Mouse (Mus musculus): ENCODE results near the gene Trp53tg5.

Trp53tg5 gene

DNA sequence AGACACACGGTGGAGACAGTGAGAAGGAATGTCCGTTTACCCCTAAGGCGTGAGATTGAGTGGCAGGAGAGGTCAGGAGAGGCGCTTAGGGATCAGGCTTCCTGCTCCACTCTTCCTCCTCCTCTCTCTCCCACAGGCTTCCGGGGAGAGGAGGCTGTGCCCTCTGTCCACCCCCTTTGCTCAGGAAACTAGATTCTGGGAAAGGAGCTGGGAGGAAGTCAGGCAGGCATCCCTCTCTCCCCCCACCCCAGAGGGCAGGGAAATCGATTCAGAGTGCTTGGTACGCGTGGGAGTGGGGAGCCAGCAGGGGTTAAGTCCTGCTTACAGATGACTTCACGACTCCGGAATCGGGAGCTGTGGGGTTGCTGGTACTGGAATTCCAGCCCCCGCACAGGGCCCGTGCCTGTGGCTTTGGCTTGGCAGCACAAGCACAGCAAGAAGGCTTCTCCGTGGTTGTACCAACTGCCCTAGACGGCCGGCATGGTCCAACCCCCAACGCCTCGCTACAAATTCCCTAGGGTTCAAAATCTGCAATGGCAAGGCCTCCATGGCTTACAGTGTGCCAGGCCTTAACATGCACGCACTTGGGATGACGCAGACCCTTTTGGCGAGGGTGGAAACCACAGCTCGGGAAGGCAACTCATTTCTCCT, 40.9 kb downstream of the Trp53tg5 start:
- no peak for DNase-seq (ENCODE audit: low spot score in 2 of 2)

DNA sequence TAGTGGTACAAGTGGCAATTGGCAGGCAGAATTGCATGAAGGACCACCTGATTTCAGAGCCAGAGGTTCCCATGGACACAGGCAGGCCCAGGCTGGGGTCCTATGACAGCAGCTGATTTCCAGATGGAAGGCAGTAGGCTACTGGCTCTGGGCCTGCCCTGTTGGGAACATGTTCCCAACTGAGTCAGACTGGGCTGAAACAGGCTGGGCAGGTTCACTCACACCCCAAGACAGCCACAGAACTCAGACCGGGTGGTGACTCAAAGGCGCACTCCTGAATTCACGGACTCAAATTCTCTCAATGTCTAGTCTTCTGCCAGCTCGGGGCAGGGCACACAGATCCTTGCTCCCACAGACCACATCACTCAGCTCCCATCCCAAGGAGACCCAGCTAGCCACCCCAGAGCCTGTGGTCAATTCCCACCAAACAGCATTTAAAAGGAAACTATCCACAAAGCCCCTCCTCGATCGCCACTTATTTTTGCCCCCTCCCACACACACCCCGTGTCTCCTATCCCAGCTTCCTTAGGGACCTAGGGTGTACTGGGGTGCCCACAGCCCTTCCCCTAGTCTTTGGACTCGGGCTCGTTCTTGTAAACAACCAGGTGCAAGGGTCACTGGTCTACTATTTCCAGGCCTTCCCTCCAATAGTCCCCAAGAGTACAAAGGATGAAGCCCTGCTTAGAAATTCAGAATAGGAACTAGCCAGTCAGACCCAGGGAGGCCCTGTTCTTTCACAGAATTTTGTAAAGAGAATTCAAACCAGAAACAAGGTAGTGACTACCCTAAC, 41.7 kb downstream of the Trp53tg5 start:
- no peak for DNase-seq (ENCODE audit: low spot score in 2 of 2)

DNA sequence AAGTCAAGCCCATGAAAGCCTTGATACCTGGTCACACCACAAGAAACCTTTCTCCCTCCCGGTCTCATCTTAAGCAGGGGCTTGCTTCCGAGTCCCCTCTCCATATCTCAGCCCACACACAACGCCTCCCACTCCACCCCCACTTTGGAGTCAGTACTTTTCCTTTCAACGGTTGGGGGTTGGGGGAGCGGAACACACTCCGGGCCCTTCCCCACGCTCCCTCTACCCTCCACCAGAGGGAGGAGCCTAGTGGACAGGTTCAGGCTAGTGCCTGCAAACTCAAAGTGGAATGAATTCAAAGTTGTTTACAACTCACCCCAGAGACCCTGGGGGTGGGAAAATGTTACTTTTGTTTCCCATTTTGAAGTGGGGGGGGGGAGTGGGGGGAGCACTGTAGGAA, 42.8 kb downstream of the Trp53tg5 start:
- no peak for DNase-seq (ENCODE audit: low spot score in 2 of 2)

DNA sequence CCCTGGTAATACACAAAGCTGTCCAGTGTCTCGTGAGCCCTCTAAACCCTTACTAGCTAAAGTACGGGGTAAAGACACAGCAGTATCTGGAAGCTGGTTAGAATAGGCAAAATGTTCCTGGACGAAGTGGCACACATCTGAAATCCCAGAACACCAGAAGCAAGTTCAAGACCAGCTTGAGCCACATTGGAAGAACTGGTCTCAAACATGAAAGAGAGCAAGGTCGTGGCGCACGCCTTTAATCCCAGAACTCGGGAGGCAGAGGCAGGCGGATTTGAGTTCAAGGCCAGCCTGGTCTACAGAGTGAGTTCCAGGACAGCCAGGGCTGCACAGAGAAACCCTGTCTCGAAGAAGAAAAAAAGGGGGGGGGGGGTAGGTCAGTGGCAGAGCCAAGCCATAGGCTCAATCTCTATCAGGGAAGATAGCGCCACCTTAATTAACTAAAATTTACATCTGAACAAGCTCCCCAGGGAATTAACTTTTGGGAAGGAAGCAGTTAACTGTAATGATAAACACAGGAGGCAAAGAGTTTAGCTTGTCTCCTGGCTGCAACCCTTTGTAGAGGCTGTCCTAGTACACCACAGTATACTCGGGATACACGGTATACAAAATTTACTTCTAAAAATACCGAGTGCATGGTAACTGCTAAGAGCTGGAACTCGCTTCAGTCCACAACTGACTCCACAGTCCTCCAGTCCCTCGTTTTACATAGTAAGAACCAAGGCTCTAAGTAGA, 43.5 kb downstream of the Trp53tg5 start:
- DNase-seq (ENCODE audit: low spot score in 2 of 2), result no peak

DNA sequence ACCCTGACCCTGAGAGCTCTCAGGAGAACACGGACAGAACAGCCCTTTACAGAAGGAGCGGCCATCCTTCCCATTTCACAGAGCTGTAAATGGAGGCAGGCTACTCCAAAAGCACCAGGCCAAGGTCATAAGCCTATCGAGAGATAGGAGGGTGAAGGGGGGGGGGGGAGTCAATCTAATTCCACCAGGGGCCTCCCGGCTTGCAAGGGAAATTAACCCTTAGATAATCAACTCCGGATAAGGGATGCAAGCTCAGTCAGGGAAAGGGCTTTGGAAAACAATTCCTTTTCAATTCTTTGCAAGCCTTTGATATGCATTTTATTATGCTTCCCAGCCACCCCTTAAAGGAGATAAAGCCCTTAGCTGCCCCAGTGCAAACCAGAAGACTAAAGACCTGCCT, 45.1 kb downstream of the Trp53tg5 start:
- no peak for DNase-seq (ENCODE audit: low spot score in 2 of 2)

DNA sequence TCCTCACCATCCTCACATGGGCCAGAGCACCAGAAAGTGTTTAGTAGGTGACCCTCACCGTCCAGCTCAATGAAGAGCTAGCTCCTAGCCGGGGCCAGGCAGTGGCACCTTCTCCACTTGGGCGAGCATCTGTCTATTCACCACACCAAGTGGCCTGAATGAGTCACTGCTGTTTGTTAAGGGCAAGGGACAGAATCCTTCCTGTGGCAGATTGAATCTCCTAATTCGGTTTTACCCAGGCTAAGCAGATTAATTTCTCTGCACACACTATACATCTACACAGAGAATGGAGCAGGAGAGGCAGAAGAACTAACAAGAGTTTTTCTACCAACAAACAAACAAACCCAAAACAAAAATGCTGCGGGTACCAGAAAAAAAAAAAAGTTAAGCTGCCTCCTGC, 46.6 kb downstream of the Trp53tg5 start:
- no peak for DNase-seq (ENCODE audit: low spot score in 2 of 2)

DNA sequence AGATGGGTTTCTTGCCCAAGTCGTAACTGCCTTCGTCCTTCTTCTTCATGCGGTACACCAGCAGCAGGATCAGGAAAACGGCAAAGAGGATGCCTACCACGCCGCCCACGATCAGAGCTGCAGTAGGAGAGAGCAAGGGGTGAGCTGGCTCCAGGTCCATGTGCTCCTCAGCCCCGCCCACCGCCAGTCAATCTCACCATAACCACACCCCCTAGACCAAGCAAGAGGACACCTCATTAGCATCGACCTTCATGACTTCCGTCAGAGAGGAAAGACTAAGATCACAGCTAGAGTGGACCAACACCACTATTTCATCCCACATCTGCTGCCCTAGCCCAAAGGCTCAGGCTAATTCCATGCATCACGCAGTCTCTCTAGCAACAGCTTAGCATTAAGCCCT, 47.4 kb downstream of the Trp53tg5 start:
- DNase-seq (ENCODE audit: low spot score in 2 of 2), result no peak

DNA sequence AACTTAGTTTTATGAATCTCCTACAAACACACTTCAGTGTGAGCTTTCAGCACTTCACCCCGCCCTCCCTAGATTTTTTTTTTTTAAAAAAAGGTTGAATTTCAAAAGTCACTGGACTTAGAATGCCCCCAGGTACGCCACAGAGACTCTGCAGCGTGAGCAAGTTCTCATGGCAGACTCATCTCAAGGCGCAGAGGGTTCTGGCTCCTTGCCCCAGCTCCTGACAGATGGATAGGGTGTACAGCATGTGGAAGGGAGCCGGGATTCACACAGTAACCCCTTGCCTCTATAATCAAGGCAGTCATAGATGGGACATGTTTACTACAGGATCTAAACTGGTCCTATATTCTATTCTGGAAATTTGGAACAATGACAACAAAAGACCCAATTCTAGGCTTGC, 48.1 kb downstream of the Trp53tg5 start:
- DNase-seq (ENCODE audit: low spot score in 2 of 2), result no peak

DNA sequence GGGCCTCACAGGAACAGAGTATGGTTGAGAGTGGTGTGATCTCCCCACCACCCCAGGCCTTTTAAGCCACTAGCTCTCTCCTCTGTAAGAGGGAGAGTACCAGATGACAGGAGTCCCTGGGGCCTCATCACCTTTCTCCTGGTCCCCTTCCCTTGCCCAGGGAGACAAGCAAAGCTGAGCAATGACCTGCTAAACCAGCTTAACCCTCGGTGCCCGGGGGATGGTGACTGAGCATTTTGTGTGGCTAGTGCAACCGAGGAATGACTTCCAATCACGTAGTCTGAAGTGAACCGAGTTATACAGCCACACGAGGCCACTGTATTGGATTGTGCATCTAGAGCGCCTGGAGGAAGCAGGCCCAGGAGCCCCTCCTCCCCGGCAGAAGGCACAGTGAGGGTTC, 49.1 kb downstream of the Trp53tg5 start:
- DNase-seq (ENCODE audit: low spot score in 2 of 2), result no peak

DNA sequence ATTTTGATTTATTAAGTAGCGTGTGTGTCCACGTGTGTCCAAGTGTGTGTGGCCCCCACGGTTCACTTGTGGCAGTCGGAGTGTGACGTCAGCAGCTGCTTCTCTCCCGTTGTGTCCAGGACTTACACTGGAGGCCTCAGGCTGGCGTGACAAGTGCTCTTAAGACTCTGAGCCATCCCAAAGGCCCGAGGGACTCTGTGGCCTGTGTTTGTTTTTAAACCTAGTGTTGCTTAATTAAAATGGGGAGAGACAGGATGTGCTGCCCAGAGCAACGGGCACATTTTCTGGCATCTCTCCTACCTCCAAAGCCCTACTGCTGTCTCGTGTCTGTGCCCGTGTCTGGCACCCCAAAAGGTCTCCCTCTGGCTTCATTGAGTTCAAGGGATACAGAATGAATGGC, 50.1 kb downstream of the Trp53tg5 start:
- DNase-seq (ENCODE audit: low spot score in 2 of 2), result no peak

DNA sequence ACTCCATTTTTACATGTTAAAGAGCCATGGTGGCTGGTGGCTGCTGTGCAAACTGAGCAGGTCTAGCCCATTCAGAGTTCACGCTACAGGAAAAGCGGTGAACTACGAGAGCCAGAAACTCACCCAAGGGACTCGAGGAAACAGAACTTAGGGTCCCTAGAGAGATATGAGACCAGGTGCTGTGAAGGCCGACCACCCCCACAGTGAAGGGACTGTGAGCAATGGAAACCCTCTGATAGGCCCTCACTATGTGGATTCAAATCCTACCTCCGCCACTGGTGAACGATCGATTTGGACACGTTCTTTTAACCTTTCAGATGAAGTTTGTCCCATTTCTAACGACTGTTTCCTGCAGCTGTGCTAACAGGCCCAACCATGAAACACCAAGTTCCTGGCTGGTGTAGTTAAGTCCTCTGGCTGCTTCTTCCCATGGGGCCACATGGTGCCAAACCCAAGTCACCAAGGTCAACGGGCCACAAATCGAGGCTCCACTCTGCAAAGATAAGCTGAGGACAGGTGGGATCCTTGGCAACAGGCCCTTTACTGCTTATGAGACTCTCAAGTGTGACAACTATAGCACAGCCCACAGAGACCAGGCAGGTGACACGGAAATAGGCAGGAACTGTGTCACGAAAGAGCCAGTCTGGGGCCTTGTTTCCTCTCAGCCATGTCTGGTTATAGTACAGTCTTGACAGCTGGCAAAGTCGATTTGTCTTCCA, 50.7 kb downstream of the Trp53tg5 start:
- peak in 1 of 2 experiments; percentile 75 for DNase-seq (ENCODE audit: low spot score in 2 of 2)

DNA sequence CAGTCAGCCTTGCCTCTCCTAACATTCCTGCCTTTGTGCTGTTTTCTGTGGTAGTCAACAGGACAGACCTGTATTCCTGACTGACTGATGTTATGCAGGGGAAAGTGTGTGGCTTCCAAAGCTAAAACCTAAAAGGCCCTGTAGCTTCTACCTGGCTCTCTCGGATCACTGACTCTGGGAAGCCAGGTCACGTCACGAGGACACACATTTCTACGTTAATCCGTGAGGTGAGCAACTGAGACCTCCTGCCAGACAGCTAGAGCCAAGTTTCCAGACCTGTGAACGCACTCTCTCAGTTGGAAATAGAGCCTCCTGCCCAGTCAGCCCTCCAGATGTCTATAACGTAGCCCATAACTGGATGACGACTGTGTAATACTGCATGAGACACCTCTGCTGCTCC, 51.5 kb downstream of the Trp53tg5 start:
- DNase-seq (ENCODE audit: low spot score in 2 of 2), result no peak

DNA sequence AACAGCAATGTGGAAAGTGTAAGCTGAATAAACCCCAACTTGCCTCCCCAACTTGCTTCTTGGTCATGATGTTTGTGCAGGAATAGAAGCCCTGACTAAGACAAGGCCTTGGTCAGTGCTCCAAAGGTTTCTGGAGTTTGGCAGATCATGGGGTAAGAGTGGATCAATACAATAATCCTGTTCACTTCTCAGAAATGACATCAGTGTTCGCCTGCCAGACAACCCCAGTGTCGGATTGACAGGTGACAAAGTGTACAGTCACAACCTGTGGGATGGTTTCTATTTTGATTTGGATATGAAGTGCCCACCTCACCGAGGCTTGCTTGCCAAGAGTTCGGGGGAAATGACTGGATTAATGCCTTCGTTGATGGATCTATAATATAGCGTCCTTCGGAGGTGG, 52.2 kb downstream of the Trp53tg5 start:
- no peak for DNase-seq (ENCODE audit: low spot score in 2 of 2)

Data from natural killer cell, adult 2 months (primary cell).